Mouse (Mus musculus) embryonic fibroblast, embryonic 13.5 days (primary cell): ENCODE measurements around the gene Slc37a3. TPM values are rescaled to one million over a fixed set of nuclear protein-coding genes. Genes with fewer than 3 reads are reported as not detected.
"Not testable (repeated sequence)": the region's sequence is repeated elsewhere in the genome, so short reads cannot be mapped to it uniquely, and the experiment has no call there.

ENCODE experiments used
- H3K27ac ChIP-seq: 2 replicates; pipeline ENCODE4 v1.5.1; 2012; ENCODE audit warnings: low read length, control low read depth, inconsistent platforms; ENCODE audit not compliant: insufficient read depth
- H3K4me1 ChIP-seq: 2 replicates; pipeline ENCODE4 v1.6.1; 2011; ENCODE audit warnings: low read length; ENCODE audit not compliant: control insufficient read depth, insufficient read depth
- H3K4me3 ChIP-seq: 2 replicates; pipeline ENCODE4 v1.5.1; 2011; ENCODE audit warnings: mild to moderate bottlenecking, control low read depth, low read length; ENCODE audit not compliant: insufficient read depth
- CTCF ChIP-seq: IDR thresholded peaks from 2 replicates; pipeline ENCODE4 v1.5.1; 2011; ENCODE audit warnings: mild to moderate bottlenecking, control low read depth, low read length, moderate library complexity, borderline replicate concordance; ENCODE audit not compliant: insufficient read depth
- POLR2A ChIP-seq: IDR thresholded peaks from 2 replicates; pipeline ENCODE4 v1.6.1; 2011; ENCODE audit warnings: low read depth, mild to moderate bottlenecking, control low read depth, low read length, moderate library complexity
- polyA plus RNA-seq: library from polyadenylated mRNA; stranded (reverse); fragments of >200 nt; gene quantifications from 2 replicates; pipeline ENCODE4 v1.2.4, GENCODE M21; 2011; ENCODE audit warnings: low read depth; ENCODE audit not compliant: missing spikeins, insufficient read length

Gene Slc37a3
- polyA plus RNA-seq = 55.8 and 71.5 TPM in 2 replicates

GRCm38 (mm10) chr6:39377311-39377827 lies at the start of gene Slc37a3:
Gene Slc37a3 (minus strand): TSS chr6:39377675.
- Histone ChIP-seq H3K27ac (no peak within 1 kb of the TSS), H3K4me3 (peak within 1 kb of the TSS; percentile 67), H3K4me1 (peaks cover 5% of the 10 kb centered on the region; the same call in 1 of the 2 replicates)
- peak; percentile 79 for TF ChIP-seq POLR2A
- TF ChIP-seq CTCF = no peak

- no peaks in the 10 kb centered on the region for H3K4me1 ChIP-seq
- no peak overlapping the region for H3K4me3 ChIP-seq
- TF ChIP-seq POLR2A (no peak), CTCF (no peak)
- H3K27ac ChIP-seq = no peak overlapping the region
These were observed 49.2 kb upstream of the Slc37a3 start for GRCm38 (mm10) chr6:39426725-39427124.

- Histone ChIP-seq H3K27ac (no peak overlapping the region), H3K4me1 (no peaks in the 10 kb centered on the region), H3K4me3 (no peak overlapping the region)
- no peak for TF ChIP-seq POLR2A
- TF ChIP-seq CTCF = no peak
These were observed 47.7 kb upstream of the Slc37a3 start for GRCm38 (mm10) chr6:39425181-39425580.

- TF ChIP-seq POLR2A (no peak), CTCF (no peak)
- no peaks in the 10 kb centered on the region for H3K4me1 ChIP-seq
- no peak overlapping the region for H3K27ac ChIP-seq
- H3K4me3 ChIP-seq = no peak overlapping the region
These were observed 46.2 kb upstream of the Slc37a3 start for GRCm38 (mm10) chr6:39423686-39424085.

GRCm38 (mm10) chr6:39423130-39423551 lies 45.7 kb upstream of the Slc37a3 start:
- TF ChIP-seq CTCF = no peak
- no peak for TF ChIP-seq POLR2A
- Histone ChIP-seq H3K4me3 (no peak overlapping the region), H3K27ac (no peak overlapping the region), H3K4me1 (no peaks in the 10 kb centered on the region)

GRCm38 (mm10) chr6:39420867-39421266 lies 43.4 kb upstream of the Slc37a3 start:
- Histone ChIP-seq H3K4me3 (no peak overlapping the region), H3K27ac (no peak overlapping the region), H3K4me1 (no peaks in the 10 kb centered on the region)
- TF ChIP-seq CTCF (no peak), POLR2A (no peak)

- TF ChIP-seq CTCF (no peak), POLR2A (peak; percentile 77)
- Histone ChIP-seq H3K4me3 (peak within 1 kb of the TSS; percentile 67), H3K4me1 (no peaks in the 10 kb centered on the region), H3K27ac (no peak within 1 kb of the TSS)
These were observed 42.6 kb upstream of the Slc37a3 start, which contains the start of gene Mkrn1 for GRCm38 (mm10) chr6:39419851-39420721. Gene Mkrn1 (minus strand): TSS chr6:39420462.

- Histone ChIP-seq H3K27ac (no peak overlapping the region), H3K4me3 (peak overlapping the region; percentile 67), H3K4me1 (no peaks in the 10 kb centered on the region)
- TF ChIP-seq POLR2A (no peak), CTCF (no peak)
These were observed 41.9 kb upstream of the Slc37a3 start for GRCm38 (mm10) chr6:39419386-39419850.

GRCm38 (mm10) chr6:39416654-39417053 lies 39.2 kb upstream of the Slc37a3 start:
- not testable (repeated sequence) for H3K27ac ChIP-seq, H3K4me1 ChIP-seq, H3K4me3 ChIP-seq

- Histone ChIP-seq H3K4me3 (no peak overlapping the region), H3K4me1 (no peaks in the 10 kb centered on the region), H3K27ac (no peak overlapping the region)
- TF ChIP-seq CTCF = peak; percentile 30; the same call in 1 of the 2 replicates
- TF ChIP-seq POLR2A = no peak
These were observed 38.3 kb upstream of the Slc37a3 start for GRCm38 (mm10) chr6:39415762-39416161.
